Mouse (Mus musculus) 3134 (cell line): ENCODE data around the gene Vcpkmt.
"Not testable (repeated sequence)": the region's sequence is repeated elsewhere in the genome, so short reads cannot be mapped to it uniquely, and the experiment has no call there.

Experiments used
- DNase-seq: peaks from one replicate; pipeline ENCODE4 v3.0.0-alpha.2; 2011; ENCODE audit warnings: low spot score; ENCODE audit not compliant: insufficient read length; ENCODE audit errors: extremely low read depth

Vcpkmt gene

GRCm38 (mm10) chr12:69582613-69583269, at the start of gene Vcpkmt:
Vcpkmt (minus strand) TSS chr12:69583028.
- peak; percentile 87 for DNase-seq

DNA sequence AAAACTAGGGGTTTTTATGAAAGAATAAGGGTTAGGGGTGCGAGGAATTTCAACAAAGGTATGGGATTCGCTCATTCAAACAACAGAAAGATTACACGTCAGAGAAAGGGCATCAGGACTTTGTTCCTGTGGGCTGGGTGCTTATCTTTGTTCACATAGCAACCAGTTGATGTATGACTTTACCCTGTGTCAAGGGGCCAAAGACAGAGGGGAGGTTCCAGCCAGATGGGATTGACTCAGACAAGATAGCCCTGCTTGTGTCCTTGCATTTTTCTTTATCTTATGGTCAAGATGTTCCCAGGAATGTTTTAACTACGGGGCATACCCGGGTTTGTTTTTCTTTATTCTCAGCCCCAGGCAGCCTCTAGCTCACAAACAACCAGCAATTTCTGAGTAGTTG, 35.8 kb upstream of the Vcpkmt start:
- not testable (repeated sequence) for DNase-seq

DNA sequence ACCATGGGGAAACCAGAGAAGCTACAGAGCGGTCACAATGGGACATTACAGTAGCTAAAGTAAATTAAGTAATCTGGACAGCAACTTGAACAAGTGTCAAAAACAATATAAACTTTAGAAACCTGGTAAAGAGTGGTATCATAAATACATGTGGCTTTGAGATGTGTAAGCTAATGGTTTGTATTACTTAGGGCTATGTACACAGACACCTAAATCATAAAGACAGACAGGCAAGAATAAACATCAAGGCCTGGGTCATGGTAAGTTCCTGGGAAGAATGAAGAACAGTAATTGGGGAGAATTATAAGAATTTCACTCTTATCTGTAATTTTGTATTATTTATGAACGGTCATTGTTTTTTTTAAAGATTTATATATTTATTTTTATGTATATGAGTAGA, 21.5 kb upstream of the Vcpkmt start:
- DNase-seq: no peak

GRCm38 (mm10) chr12:69597446-69597845, 14.6 kb upstream of the Vcpkmt start:
- no peak for DNase-seq

- no peak for DNase-seq
These were observed 10.3 kb upstream of the Vcpkmt start for GRCm38 (mm10) chr12:69593130-69593529.

- DNase-seq: no peak
These were observed 422 bp upstream of the Vcpkmt start for GRCm38 (mm10) chr12:69583270-69583629.

GRCm38 (mm10) chr12:69582216-69582612, 614 bp downstream of the Vcpkmt start:
- DNase-seq: no peak

DNA sequence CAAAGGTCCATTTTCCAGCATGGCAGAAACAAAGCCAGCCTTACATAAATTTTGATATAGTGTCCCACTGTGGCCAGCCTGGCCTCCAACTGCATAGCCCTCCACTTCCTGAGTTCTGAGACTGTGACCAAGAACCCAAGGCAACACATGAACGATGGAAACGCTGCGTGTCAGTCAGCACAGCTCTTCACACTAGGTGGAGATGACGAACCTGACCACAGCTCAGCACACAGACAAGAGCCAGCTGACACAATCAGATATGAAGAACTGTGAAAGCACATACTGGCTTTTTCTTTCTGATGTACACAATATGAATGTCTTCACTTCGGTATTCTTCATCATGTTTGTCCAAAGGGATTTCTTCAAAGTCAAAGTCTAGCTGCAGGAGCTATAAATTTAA, 3.2 kb downstream of the Vcpkmt start:
- no peak for DNase-seq

DNA sequence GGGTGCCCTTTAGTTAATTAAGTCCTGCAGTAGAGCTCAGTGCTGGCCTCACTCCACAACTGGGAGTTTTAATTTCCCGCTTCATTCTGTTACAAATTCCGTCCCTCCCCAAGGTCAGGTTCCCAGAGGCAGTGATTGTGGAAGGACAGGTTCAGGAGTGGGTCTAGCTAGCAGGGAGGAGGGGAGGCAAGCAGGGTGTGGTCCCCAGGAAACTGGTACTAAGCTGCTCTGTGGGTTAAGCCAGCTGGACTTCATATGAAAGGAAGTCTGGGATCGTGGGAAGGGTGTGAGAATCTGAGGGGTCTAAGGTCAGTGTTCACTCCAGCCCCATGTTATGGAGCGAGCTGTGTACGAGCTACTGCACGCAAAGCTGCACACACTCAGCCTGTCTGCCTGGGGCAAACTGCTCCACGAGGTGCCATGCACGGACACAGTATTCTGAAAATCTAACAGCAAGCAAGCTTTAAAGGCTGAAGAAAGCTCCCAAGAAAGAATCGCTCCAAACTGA, 6.7 kb downstream of the Vcpkmt start:
- DNase-seq: no peak

DNA sequence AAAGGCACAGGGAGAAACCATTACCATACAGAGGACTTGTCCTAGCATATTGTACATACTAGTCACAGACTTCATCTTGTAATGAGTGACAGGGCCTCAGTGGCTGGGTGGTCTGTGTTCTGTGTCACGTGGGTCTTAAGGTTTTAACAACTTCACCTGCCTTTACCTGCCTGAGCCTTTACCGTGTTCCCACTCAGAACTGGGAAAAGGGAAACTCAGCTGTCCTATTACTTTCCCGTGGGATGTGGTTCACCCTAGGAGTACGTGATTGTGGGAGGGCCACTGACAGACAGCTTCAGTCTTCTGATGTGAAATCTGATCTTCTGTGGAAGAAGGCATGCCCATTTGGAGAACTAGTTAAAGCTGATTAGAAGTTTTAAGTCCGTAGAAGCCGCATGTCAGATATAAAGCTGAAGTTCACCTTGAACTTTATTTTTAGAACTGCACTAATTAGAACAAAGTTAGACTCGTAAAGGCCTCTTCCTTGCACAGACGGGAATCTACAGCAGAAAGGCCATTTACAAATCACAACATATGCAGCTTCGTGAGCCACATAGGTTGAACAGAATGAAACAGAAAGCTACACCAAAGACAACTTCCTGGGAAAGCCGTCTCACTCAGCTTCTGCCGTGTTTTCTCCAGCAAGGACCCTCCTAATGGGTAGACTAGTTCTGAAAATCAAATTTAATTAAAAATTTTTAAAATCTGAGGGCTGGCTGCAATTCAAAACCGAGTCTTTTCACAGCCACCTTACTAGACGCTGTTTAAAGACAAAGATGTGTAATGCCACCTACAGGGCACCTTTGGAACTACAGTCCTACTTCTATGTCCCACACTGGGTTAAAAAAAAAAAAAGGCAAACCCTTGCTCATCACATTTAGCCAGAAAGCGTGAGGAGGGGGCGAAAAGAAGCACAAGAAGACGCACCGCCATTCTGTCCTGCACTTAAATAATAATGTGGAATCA, 8.6 kb downstream of the Vcpkmt start:
- no peak for DNase-seq

DNA sequence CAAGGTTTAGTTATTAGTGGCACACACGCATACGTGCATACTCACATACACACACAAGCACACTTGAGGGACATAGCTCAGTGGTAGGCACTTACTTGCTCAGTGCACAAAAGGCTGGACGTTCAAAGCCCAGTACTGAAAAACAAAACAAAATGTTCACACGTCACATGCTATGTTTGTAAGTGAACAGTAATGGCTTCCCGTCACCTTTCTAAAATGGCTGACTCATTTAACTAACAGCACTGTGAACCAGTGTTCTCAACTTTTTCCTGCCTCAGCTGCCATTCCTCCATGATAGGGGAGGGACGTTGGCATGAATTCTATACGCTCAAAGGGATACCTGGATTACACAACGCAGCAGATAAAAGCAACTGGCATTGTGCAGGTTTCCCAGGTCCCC, 9.6 kb downstream of the Vcpkmt start:
- no peak for DNase-seq

- no peak for DNase-seq
These were observed 12.9 kb downstream of the Vcpkmt start for GRCm38 (mm10) chr12:69569926-69570325.

- DNase-seq: no peak
These were observed 14.6 kb downstream of the Vcpkmt start for GRCm38 (mm10) chr12:69568266-69568665.

DNA sequence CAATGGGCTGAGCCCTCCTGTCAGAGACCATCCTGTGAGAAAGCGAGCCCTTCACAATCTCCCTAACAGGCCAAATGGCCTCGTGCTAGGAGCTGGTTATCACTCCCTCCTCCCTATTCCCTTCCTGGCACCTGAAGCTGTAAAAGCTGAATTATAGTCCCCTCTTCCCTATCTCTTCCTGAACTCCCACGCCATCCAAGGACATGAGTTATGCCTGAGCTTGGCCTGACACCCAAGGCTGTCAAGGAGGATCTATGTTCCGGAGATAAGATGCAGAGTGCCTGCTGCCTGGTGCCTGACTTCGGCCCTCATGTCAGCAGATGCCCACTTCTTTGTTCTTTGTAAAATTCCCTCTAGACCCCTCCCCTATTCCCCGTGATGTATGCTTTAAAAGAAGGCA, 21.8 kb downstream of the Vcpkmt start:
- not testable (repeated sequence) for DNase-seq

- no peak for DNase-seq
These were observed 26.5 kb downstream of the Vcpkmt start for GRCm38 (mm10) chr12:69556221-69556861.

GRCm38 (mm10) chr12:69545456-69546178, 37.2 kb downstream of the Vcpkmt start:
- DNase-seq: no peak

DNA sequence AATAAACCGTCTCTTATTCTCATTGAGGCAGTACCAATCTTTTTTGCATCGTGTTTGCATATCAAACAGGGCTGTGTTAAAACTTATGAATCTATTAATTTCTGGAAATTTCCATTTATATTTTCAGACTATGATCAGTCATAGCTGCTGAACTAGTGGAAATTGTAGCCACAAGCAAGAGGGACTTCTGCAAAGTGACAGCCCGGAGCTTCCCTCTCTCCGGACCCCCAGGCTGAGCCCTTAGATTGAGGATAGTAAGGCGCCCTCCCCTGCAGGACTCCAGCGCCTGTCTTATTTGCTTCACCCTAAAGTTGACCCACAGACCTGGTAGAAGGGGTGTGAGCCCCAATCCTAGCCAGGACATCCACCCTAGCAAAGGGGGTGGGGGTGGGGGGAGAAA, 37.8 kb downstream of the Vcpkmt start:
- no peak for DNase-seq

GRCm38 (mm10) chr12:69544562-69544961, 38.3 kb downstream of the Vcpkmt start:
- DNase-seq: no peak

DNA sequence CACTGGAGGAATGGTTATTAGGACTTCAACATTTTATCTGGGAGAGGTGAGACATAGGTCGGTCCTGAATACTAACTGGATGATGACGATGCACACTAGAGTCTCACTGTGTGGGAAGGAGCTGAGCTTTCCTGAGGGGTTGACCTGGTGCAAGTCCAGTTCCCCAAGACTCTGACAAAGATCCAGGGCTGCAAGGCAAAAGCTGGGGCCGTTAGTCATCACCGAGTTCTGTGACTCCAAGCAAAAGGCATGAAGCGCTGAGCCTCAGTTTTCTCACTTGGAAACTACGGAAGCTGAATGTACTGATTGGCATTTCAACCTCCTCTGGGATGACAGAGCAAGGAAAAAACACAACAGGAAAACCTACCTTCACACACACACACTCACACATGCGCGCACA, 40.5 kb downstream of the Vcpkmt start:
- peak; percentile 80 for DNase-seq

DNA sequence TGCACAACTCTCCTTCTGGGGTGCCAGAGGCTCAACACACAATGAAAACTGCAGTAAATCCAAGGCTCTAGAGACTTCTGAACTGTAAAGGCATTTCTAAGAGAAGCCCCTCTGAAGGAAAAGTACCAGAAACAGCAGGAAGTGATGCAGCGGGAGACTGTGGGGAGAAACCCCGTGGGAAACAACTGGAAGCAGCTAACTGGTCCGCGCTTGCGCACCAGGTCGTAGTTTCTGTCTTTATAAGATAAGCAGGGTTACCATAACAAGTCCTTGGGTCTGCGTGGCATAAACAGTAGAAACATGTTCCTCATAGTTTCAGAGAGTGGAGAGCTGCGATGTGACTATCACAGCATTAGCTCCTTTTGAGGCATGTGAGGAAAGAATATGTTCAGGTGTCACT, 41.2 kb downstream of the Vcpkmt start:
- no peak for DNase-seq

DNA sequence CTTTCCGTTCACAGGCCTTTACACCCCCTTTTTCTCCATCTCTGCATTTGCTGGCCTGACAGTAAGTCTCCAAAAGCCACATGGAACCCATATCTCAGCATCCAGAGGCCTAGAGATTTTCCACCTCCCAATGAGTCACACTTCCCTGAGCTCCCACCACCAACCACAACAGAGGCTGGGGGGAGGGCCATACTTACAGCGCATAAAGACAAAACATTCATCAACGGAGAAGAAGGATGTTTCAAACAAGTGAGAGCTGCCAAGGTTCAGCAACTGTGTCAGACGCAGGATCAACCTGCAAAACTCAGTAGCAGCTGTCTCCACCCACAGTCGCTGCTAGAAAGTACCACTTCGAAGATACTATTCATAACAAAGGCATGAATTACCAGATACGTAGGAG, 43.5 kb downstream of the Vcpkmt start:
- peak; percentile 73 for DNase-seq
